Mouse (Mus musculus) CH12.LX (cell line): ENCODE data around the gene Srsf12.

Experiments used
- CHD2 ChIP-seq: IDR thresholded peaks from 2 replicates; pipeline ENCODE4 v1.6.1; 2011; ENCODE audit warnings: low read length, improper control_type of control experiment
- CTCF ChIP-seq, 2 experiments: IDR thresholded peaks in 1 of 2; conservative IDR thresholded peaks in 1 of 2; 2 replicates each; pipeline ENCODE4 v1.5.1; 2011 to 2012; ENCODE audit warnings: low read depth in 2 of 2, low read length in 2 of 2, improper control_type of control experiment in 1 of 2, inconsistent platforms in 1 of 2, mild to moderate bottlenecking in 1 of 2, moderate library complexity in 1 of 2
- GABPA ChIP-seq: IDR thresholded peaks from 2 replicates; pipeline ENCODE4 v1.6.1; 2012; ENCODE audit warnings: low read depth, low read length, improper control_type of control experiment, inconsistent platforms; ENCODE audit not compliant: insufficient replicate concordance
- JUND ChIP-seq: conservative IDR thresholded peaks from 2 replicates; pipeline ENCODE4 v1.6.1; 2011; ENCODE audit warnings: low read depth, low read length, improper control_type of control experiment
- MAZ ChIP-seq: IDR thresholded peaks from 2 replicates; pipeline ENCODE4 v1.6.1; 2012; ENCODE audit warnings: low read depth, mild to moderate bottlenecking, inconsistent platforms, low read length, improper control_type of control experiment, moderate library complexity
- MYC ChIP-seq: IDR thresholded peaks from 2 replicates; pipeline ENCODE4 v1.6.1; 2011; ENCODE audit warnings: low read depth, mild to moderate bottlenecking, improper control_type of control experiment, low read length
- POLR2A ChIP-seq: IDR thresholded peaks from 2 replicates; pipeline ENCODE4 v1.6.1; 2011; ENCODE audit warnings: low read depth, mild to moderate bottlenecking, improper control_type of control experiment, low read length
- RCOR1 ChIP-seq: conservative IDR thresholded peaks from 2 replicates; pipeline ENCODE4 v1.6.1; 2012; ENCODE audit warnings: low read depth, mild to moderate bottlenecking, inconsistent platforms, low read length, improper control_type of control experiment
- SIN3A ChIP-seq: IDR thresholded peaks from 2 replicates; pipeline ENCODE4 v1.6.1; 2012; ENCODE audit warnings: low read length, improper control_type of control experiment, inconsistent platforms
- USF1 ChIP-seq: IDR thresholded peaks from 2 replicates; pipeline ENCODE4 v1.6.1; 2014; ENCODE audit warnings: low read depth, mild to moderate bottlenecking, inconsistent platforms, low read length, improper control_type of control experiment
- USF2 ChIP-seq: conservative IDR thresholded peaks from 2 replicates; pipeline ENCODE4 v1.6.1; 2011; ENCODE audit warnings: low read depth, low read length, improper control_type of control experiment
- ZNF384 ChIP-seq: IDR thresholded peaks from 2 replicates; pipeline ENCODE4 v1.6.1; 2012; ENCODE audit warnings: low read depth, low read length, improper control_type of control experiment, inconsistent platforms

DNA sequence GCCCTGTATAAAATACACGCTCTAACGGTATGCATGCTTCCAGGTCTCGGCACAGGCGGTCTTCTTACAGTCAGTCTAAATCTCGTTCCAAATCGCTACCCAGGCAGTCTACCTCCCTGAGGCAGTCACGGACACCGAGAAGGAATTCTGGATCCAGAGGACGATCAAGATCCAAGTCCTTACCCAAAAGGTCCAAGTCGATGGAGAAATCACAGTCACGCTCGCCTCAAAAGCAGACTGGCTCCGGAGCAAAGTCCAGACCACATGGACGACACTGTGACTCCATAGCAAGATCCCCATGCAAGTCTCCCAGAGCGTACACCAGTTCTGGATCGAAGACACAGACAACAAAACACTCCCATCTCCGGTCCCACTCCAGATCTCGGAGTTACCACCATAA lies 22.1 kb downstream of the Srsf12 start:
- no peak for TF ChIP-seq POLR2A
- TF ChIP-seq CTCF (conservative IDR thresholded peaks at IDR 0.05 in 1 of 2, IDR thresholded peaks at IDR 0.05 in 1 of 2; ENCODE audit: low read depth in 2 of 2, low read length in 2 of 2), result no peak
- no peak for TF ChIP-seq GABPA
- TF ChIP-seq ZNF384, result no peak
- TF ChIP-seq MAZ, result no peak
- no peak for TF ChIP-seq RCOR1
- no peak for TF ChIP-seq USF1
- TF ChIP-seq SIN3A, result no peak
- TF ChIP-seq CHD2, result no peak
- TF ChIP-seq JUND, result no peak
- no peak for TF ChIP-seq MYC
- TF ChIP-seq USF2, result no peak
